Mouse (Mus musculus): ENCODE results near the gene Arel1.
A peak's percentile ranks its signal among the peaks of the same experiment; 100 is the strongest.

The Arel1 gene

GRCm38 (mm10) chr12:84907024-84907626 is 63.6 kb downstream of the Arel1 start:
- DNase-seq (ENCODE audit: low spot score in 2 of 2) = no peak

- no peak for DNase-seq (ENCODE audit: low spot score in 2 of 2)
Observed at GRCm38 (mm10) chr12:84904399-84904798, 66.3 kb downstream of the Arel1 start.

- no peak for DNase-seq (ENCODE audit: low spot score in 2 of 2)
Observed at GRCm38 (mm10) chr12:84900317-84900716, 70.4 kb downstream of the Arel1 start.

GRCm38 (mm10) chr12:84897322-84897721 is 73.4 kb downstream of the Arel1 start:
- DNase-seq (ENCODE audit: low spot score in 2 of 2) = no peak

GRCm38 (mm10) chr12:84896235-84896634 is 74.5 kb downstream of the Arel1 start:
- DNase-seq (ENCODE audit: low spot score in 2 of 2) = no peak

- no peak for DNase-seq (ENCODE audit: low spot score in 2 of 2)
Observed at GRCm38 (mm10) chr12:84893648-84894628, 76.8 kb downstream of the Arel1 start.

GRCm38 (mm10) chr12:84890289-84890688 is 80.4 kb downstream of the Arel1 start:
- no peak for DNase-seq (ENCODE audit: low spot score in 2 of 2)

GRCm38 (mm10) chr12:84885107-84885876 is 85.4 kb downstream of the Arel1 start:
- DNase-seq (ENCODE audit: low spot score in 2 of 2) = no peak

GRCm38 (mm10) chr12:84884423-84885076 is 86.2 kb downstream of the Arel1 start:
- DNase-seq (ENCODE audit: low spot score in 2 of 2) = no peak

- no peak for DNase-seq (ENCODE audit: low spot score in 2 of 2)
Observed at GRCm38 (mm10) chr12:84882796-84883195, 87.9 kb downstream of the Arel1 start.

- no peak for DNase-seq (ENCODE audit: low spot score in 2 of 2)
Observed at GRCm38 (mm10) chr12:84880091-84880490, 90.6 kb downstream of the Arel1 start.

GRCm38 (mm10) chr12:84876481-84877121 is 94.1 kb downstream of the Arel1 start, which contains the start of gene Ltbp2:
Gene Ltbp2, minus strand, starts transcription at chr12:84876532.
- DNase-seq (ENCODE audit: low spot score in 2 of 2) = peak; percentile 46 to 69

GRCm38 (mm10) chr12:84875761-84876480 is 94.8 kb downstream of the Arel1 start:
- DNase-seq (ENCODE audit: low spot score in 2 of 2) = no peak

- DNase-seq (ENCODE audit: low spot score in 2 of 2) = no peak
Observed at GRCm38 (mm10) chr12:84873434-84873833, 97.3 kb downstream of the Arel1 start.

- no peak for DNase-seq (ENCODE audit: low spot score in 2 of 2)
Observed at GRCm38 (mm10) chr12:84872310-84872709, 98.4 kb downstream of the Arel1 start.
